Mouse (Mus musculus) lung, postnatal 0 days (tissue): ENCODE measurements around the gene Kdm5b. TPM values are rescaled to one million over a fixed set of nuclear protein-coding genes. Genes with fewer than 3 reads are reported as not detected.

Experiments
- ATAC-seq: fragments of 200-750 bp; cut with Nextera tagmentation; 2 replicates; pipeline ENCODE4 v1.8.0; 2017; ENCODE audit warnings: moderate library complexity
- DNase-seq: peaks from one replicate; pipeline ENCODE4 v3.0.0-alpha.2; 2016; ENCODE audit warnings: low spot score
- H3K27ac ChIP-seq: fragments of 300-500 bp; sonication (generic); 2 replicates; pipeline ENCODE4 v1.5.1; 2014; ENCODE audit warnings: antibody characterized with exemption, mild to moderate bottlenecking, low read length, mixed read lengths
- H3K27me3 ChIP-seq: fragments of 300-500 bp; sonication (generic); replicated peaks from 2 replicates; pipeline ENCODE4 v1.6.1; 2014; ENCODE audit warnings: low read length, mixed read lengths; ENCODE audit not compliant: insufficient read depth
- H3K36me3 ChIP-seq: fragments of 300-500 bp; sonication (generic); 2 replicates; pipeline ENCODE4 v1.6.1; 2014; ENCODE audit warnings: low read length, mixed read lengths; ENCODE audit not compliant: insufficient read depth
- H3K4me1 ChIP-seq: fragments of 300-500 bp; sonication (generic); 2 replicates; pipeline ENCODE4 v1.6.1; 2014; ENCODE audit warnings: antibody characterized with exemption, low read depth, low read length, mixed read lengths; ENCODE audit not compliant: insufficient read depth
- H3K4me2 ChIP-seq: fragments of 300-500 bp; sonication (generic); replicated peaks from 2 replicates; pipeline ENCODE4 v1.6.1; 2014; ENCODE audit warnings: low read depth, mild to moderate bottlenecking, low read length, moderate library complexity, mixed read lengths
- H3K4me3 ChIP-seq: fragments of 300-500 bp; sonication (generic); 2 replicates; pipeline ENCODE4 v1.5.1; 2014; ENCODE audit warnings: low read depth, low read length
- H3K9ac ChIP-seq: fragments of 300-500 bp; sonication (generic); replicated peaks from 2 replicates; pipeline ENCODE4 v1.6.1; 2014; ENCODE audit warnings: low read depth, mild to moderate bottlenecking
- H3K9me3 ChIP-seq: fragments of 300-500 bp; sonication (generic); 2 replicates; pipeline ENCODE4 v1.6.1; 2016; ENCODE audit warnings: low read length, mixed read lengths
- CTCF ChIP-seq: IDR thresholded peaks from 2 replicates; pipeline ENCODE4 v1.5.1; 2016; ENCODE audit warnings: antibody characterized with exemption, mild to moderate bottlenecking
- EP300 ChIP-seq: IDR thresholded peaks from 2 replicates; pipeline ENCODE4 v1.6.1; 2016; ENCODE audit warnings: antibody characterized with exemption, mild to moderate bottlenecking, control low read depth
- WGBS: fragments of 180-500 bp; shearing (Covaris S2); extraction: QIAGEN DNeasy Blood & Tissue Kit; methylation state at CpG from one replicate; pipeline ENCODE4 v1.1.7; 2014; 5-methylcytosine and 5-hydroxymethylcytosine counted together
- polyA plus RNA-seq: library from polyadenylated mRNA; unstranded; fragments of >200 nt; fragmentation: Nextera tagmentation; extraction: Ambion mirVana; gene quantifications from 2 replicates; pipeline ENCODE4 v1.2.1, GENCODE M21; 2015

Gene Kdm5b
- polyA plus RNA-seq, 1 experiment from 2014 or later = 33.3 TPM

DNA sequence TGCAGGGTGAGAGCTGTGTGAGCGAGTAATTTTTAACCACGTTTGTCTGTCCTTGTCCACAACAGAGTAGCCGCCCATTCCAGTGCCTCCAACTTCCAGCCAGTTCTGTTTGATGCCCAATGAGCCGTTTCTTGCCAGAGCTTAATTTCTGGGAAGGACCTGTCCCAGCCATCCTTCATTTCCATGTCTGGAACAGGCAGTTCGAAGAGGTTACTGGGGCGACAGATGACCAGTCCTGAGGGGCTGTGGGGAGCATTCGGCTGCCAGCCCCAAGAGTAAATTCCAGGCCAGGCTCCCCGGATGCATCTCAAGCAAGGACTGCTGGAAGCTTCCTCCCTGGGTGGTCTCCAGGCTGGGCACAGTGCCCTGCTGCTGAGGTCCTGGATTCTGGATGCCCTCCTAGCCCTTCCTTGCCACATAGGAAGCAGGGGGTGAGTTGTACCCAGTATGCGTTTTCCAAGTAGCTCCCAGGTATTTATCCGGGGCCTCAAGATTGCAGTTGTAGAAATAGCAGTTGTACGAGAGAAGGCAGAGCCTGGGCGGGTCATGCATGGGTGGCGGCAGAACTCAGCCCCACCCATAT lies 91.4 kb downstream of the Kdm5b start:
- peak overlapping the region; percentile 32; the same call in 1 of the 2 replicates for H3K4me2 ChIP-seq
- H3K4me3 ChIP-seq = no peak overlapping the region
- no peak for TF ChIP-seq EP300
- TF ChIP-seq CTCF = no peak
- H3K9me3 ChIP-seq = no peaks in the 10 kb centered on the region
- H3K27me3 ChIP-seq = peaks cover 42% of the 10 kb centered on the region
- WGBS = 27% methylated on average over 13 of the region's 13 CpGs
- H3K4me1 ChIP-seq = peaks cover 7% of the 10 kb centered on the region
- DNase-seq (peak; percentile 78), ATAC-seq (peak; percentile 90; the same call in 1 of the 2 replicates)
- no peak overlapping the region for H3K27ac ChIP-seq
- H3K36me3 ChIP-seq = no peaks in the 10 kb centered on the region
- H3K9ac ChIP-seq = no peak overlapping the region

- Histone ChIP-seq H3K9ac (no peak overlapping the region), H3K4me3 (no peak overlapping the region), H3K4me2 (peak overlapping the region; percentile 32), H3K27ac (peak overlapping the region; percentile 20; the same call in 1 of the 2 replicates), H3K9me3 (no peaks in the 10 kb centered on the region), H3K27me3 (peaks cover 37% of the 10 kb centered on the region), H3K4me1 (peaks cover 2% of the 10 kb centered on the region; the same call in 1 of the 2 replicates), H3K36me3 (no peaks in the 10 kb centered on the region)
- WGBS = 36% methylated on average over 4 of the region's 4 CpGs
- no peak for DNase-seq
- ATAC-seq = peak; percentile 61
- no peak for TF ChIP-seq CTCF
- TF ChIP-seq EP300 = no peak
Measured at GRCm38 (mm10) chr1:134651851-134652398, 92.0 kb downstream of the Kdm5b start.

DNA sequence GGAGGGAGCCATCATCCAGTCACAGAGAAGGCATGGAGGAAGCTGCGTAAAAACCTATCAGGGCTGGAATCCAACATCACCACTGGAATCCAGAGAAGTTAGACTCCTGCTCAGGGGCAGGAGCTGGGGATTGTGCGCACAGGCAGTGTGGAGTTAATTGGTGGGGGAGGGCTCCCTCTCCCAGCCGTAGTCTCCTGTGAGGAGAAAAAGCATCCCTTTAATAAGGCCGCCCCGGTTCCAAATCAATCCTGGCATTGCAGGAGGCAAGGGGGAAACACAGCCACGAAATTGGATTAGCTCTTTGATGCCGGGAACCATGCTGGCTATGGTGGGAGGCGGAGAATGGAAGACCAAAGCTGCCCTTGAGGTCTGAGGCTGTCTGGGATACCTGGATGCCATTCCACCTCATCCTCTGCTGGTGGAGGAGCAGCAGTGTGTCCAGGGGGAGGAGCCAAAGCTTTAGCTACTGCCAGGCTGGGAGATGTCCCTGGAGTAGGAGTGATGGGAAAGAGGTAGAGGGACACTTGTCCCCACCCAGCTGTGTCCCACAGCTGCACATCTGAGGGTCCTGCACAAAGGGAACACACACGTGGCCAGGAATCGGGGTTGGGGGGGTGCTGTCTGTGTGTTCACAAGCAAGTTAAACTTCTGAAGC lies 93.8 kb downstream of the Kdm5b start:
- 37% methylated on average over 10 of the region's 10 CpGs for WGBS
- Histone ChIP-seq H3K36me3 (no peaks in the 10 kb centered on the region), H3K4me3 (no peak overlapping the region), H3K4me2 (no peak overlapping the region), H3K9me3 (no peaks in the 10 kb centered on the region), H3K4me1 (no peaks in the 10 kb centered on the region; the same call in 1 of the 2 replicates), H3K27me3 (peaks cover 19% of the 10 kb centered on the region), H3K9ac (no peak overlapping the region), H3K27ac (no peak overlapping the region)
- no peak for DNase-seq
- TF ChIP-seq EP300 = no peak
- no peak for TF ChIP-seq CTCF
- ATAC-seq = no peak

- no peak for DNase-seq
- no peak overlapping the region for H3K4me2 ChIP-seq
- H3K27me3 ChIP-seq = 0 out of 2 replicates have a peak, but pooled peaks cover 1% of the 10 kb centered on the region
- H3K9ac ChIP-seq = no peak overlapping the region
- no peaks in the 10 kb centered on the region for H3K36me3 ChIP-seq
- no peaks in the 10 kb centered on the region for H3K9me3 ChIP-seq
- WGBS = 19% methylated on average over 7 of the region's 7 CpGs
- H3K27ac ChIP-seq = no peak overlapping the region
- H3K4me3 ChIP-seq = no peak overlapping the region
- no peak for TF ChIP-seq EP300
- H3K4me1 ChIP-seq = no peaks in the 10 kb centered on the region
- ATAC-seq = no peak
Measured at GRCm38 (mm10) chr1:134658841-134659240, 98.9 kb downstream of the Kdm5b start.

DNA sequence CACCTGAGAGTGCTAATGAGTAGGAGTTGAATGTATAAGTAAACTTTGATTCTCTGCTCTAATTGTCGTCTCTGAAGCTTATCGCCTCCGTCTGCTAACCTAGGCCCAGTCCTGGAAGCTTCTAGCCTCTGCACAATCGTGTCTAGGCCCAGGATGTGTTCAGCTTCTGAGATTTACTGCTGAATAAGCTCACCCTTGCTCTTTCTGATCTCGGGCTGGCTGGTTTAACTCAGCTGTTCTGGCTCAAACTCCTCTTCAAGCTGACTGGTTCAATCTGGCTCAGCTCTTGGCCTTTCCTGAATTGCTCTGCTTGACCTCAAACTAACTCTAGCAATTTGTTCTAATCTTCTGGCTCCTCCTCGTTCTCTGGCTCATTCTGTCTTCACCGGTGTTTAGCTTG lies 100.2 kb downstream of the Kdm5b start:
- Histone ChIP-seq H3K27me3 (no peaks in the 10 kb centered on the region), H3K4me2 (no peak overlapping the region), H3K27ac (no peak overlapping the region), H3K9ac (no peak overlapping the region), H3K4me1 (no peaks in the 10 kb centered on the region), H3K36me3 (no peaks in the 10 kb centered on the region), H3K9me3 (no peaks in the 10 kb centered on the region), H3K4me3 (no peak overlapping the region)
- TF ChIP-seq CTCF = no peak
- TF ChIP-seq EP300 = no peak
- ATAC-seq (no peak), DNase-seq (no peak)
- 36% methylated on average over 7 of the region's 7 CpGs for WGBS

DNA sequence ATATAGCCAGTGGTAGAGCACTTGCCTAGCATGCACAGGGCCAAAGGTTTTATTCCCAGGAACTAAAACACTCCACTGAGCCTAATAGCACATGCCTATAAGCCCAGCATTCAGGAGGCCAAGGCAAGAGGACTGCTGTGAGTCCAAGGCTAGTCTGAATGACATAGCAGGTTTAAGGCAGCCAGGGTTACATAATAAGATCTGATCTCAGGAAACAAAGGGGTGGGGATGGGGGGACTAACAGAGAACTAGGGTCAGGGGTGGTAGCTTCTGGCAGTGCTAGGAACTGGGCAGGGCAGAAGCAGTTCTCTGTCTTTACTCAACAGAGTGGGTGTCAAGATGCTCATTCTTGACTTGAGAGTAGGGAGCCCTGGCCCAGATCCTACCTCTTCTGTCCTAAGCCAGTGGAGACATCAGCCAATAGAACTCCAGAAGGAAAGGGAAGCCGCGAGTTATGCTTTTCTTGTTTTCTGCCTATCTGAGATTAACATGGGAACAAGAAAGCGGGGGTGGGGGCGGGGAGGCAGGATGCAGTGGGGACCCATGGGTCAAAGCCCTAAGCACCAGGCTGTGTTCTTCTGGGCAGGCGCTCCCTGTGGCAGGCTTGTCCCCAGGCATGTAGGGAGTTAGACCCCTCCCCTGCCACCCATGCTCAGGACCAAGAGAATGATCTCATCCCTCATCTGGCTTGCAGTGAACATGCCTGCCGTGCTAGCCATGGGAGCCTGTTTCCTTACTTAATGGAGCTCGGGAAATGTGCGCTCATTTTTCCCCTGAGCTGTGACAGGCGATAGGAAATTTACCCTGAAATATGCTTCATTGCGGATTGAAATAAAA lies 111.5 kb downstream of the Kdm5b start:
- WGBS = 62% methylated on average over 10 of the region's 10 CpGs
- H3K9ac ChIP-seq = no peak overlapping the region
- TF ChIP-seq EP300 (no peak), CTCF (no peak)
- no peak overlapping the region for H3K27ac ChIP-seq
- H3K4me2 ChIP-seq = no peak overlapping the region
- H3K9me3 ChIP-seq = no peaks in the 10 kb centered on the region
- no peak overlapping the region for H3K4me3 ChIP-seq
- H3K36me3 ChIP-seq = no peaks in the 10 kb centered on the region
- ATAC-seq (no peak), DNase-seq (no peak)
- no peaks in the 10 kb centered on the region for H3K4me1 ChIP-seq
- H3K27me3 ChIP-seq = no peaks in the 10 kb centered on the region
